Mouse (Mus musculus): ENCODE measurements around the gene Shb. TPM values are rescaled to one million over a fixed set of nuclear protein-coding genes. Genes with fewer than 3 reads are reported as not detected.

Shb gene
- polyA plus RNA-seq, 1 experiment = not detected

- 79% methylated on average over 4 of the region's 4 CpGs for WGBS
- no peak overlapping the region for H3K4me3 ChIP-seq (ENCODE audit: insufficient read depth, low read depth, low read length)
- TF ChIP-seq POLR2A (IDR thresholded peaks at IDR 0.05; ENCODE audit: insufficient read depth, low read depth, low read length) = no peak
- TF ChIP-seq CTCF (IDR thresholded peaks at IDR 0.05; ENCODE audit: insufficient read depth, low read depth, low read length) = no peak
- no peak overlapping the region for H3K27ac ChIP-seq (ENCODE audit: insufficient read depth, low read depth, low read length)
- no peaks in the 10 kb centered on the region for H3K4me1 ChIP-seq (ENCODE audit: control insufficient read depth, insufficient read depth, low read length)
Observed at GRCm38 (mm10) chr4:45376573-45376972, 155.7 kb downstream of the Shb start.

- no peak overlapping the region for H3K4me3 ChIP-seq (ENCODE audit: insufficient read depth, low read depth, low read length)
- TF ChIP-seq CTCF (IDR thresholded peaks at IDR 0.05; ENCODE audit: insufficient read depth, low read depth, low read length) (no peak), POLR2A (IDR thresholded peaks at IDR 0.05; ENCODE audit: insufficient read depth, low read depth, low read length) (no peak)
- WGBS = 87% methylated on average over 5 of the region's 5 CpGs
Observed at GRCm38 (mm10) chr4:45374879-45375278, 157.4 kb downstream of the Shb start.

More at GRCm38 (mm10) chr4:45374879-45375278, 157.4 kb downstream of the Shb start:
- no peak overlapping the region for H3K27ac ChIP-seq (ENCODE audit: insufficient read depth, low read depth, low read length)
- H3K4me1 ChIP-seq (ENCODE audit: control insufficient read depth, insufficient read depth, low read length) = no peaks in the 10 kb centered on the region

Other genes with a start within 250 kb of the Shb start
- not detected in 2 replicates for gene Trmt10b, start 235.3 kb downstream of the Shb start, polyA plus RNA-seq (2012; ENCODE audit: insufficient read depth, insufficient read length, low replicate concordance, missing spikeins)
- gene Dcaf10, start 190.4 kb downstream of the Shb start, polyA plus RNA-seq (2012; ENCODE audit: insufficient read depth, insufficient read length, low replicate concordance, missing spikeins) = not detected in 2 replicates
- gene Exosc3, start 189.7 kb downstream of the Shb start, polyA plus RNA-seq (2012; ENCODE audit: insufficient read depth, insufficient read length, low replicate concordance, missing spikeins) = not detected in 2 replicates
- gene Slc25a51, start 123.7 kb downstream of the Shb start, polyA plus RNA-seq (2012; ENCODE audit: insufficient read depth, insufficient read length, low replicate concordance, missing spikeins) = 138 TPM in 1 of 2 replicates, not detected in the other